Mouse (Mus musculus) olfactory bulb, adult 2 months (tissue): ENCODE data around the gene Gm10309. TPM values are rescaled to one million over a fixed set of nuclear protein-coding genes. Genes with fewer than 3 reads are reported as not detected.

Experiments
- H3K27ac ChIP-seq: fragments of 200-500 bp; 2 replicates; pipeline ENCODE4 v1.5.1; 2012; ENCODE audit warnings: low read depth, low read length; ENCODE audit not compliant: insufficient read depth
- H3K4me1 ChIP-seq: fragments of 200-500 bp; 2 replicates; pipeline ENCODE4 v1.6.1; 2012; ENCODE audit warnings: low read length; ENCODE audit not compliant: control insufficient read depth, insufficient read depth
- H3K4me3 ChIP-seq: fragments of 200-500 bp; 2 replicates; pipeline ENCODE4 v1.5.1; 2012; ENCODE audit warnings: mild to moderate bottlenecking, low read depth, low read length, moderate library complexity; ENCODE audit not compliant: insufficient read depth
- CTCF ChIP-seq: fragments of 200-500 bp; IDR thresholded peaks from 2 replicates; pipeline ENCODE4 v1.5.1; 2012; ENCODE audit warnings: low read depth, mild to moderate bottlenecking, low read length, moderate library complexity; ENCODE audit not compliant: insufficient read depth
- POLR2A ChIP-seq: fragments of 200-500 bp; IDR thresholded peaks from 2 replicates; pipeline ENCODE4 v1.6.1; 2012; ENCODE audit warnings: mild to moderate bottlenecking, low read depth, low read length, moderate library complexity; ENCODE audit not compliant: insufficient read depth
- WGBS: fragments of 180-500 bp; shearing (Covaris S2); methylation state at CpG from one replicate; pipeline ENCODE4 v1.1.7; 2018; 5-methylcytosine and 5-hydroxymethylcytosine counted together
- polyA plus RNA-seq: library from polyadenylated mRNA; stranded (reverse); fragments of >200 nt; gene quantifications from 2 replicates; pipeline ENCODE4 v1.2.4, GENCODE M21; 2012; ENCODE audit warnings: low replicate concordance; ENCODE audit not compliant: missing spikeins, insufficient read depth, insufficient read length

Gene Gm10309
- polyA plus RNA-seq, 1 experiment, result not detected

GRCm38 (mm10) chr17:86458302-86458980, 46.6 kb downstream of the Gm10309 start:
- no peak overlapping the region for H3K4me3 ChIP-seq
- WGBS, result 64% methylated on average over 11 of the region's 11 CpGs
- TF ChIP-seq CTCF (no peak), POLR2A (no peak)

GRCm38 (mm10) chr17:86456512-86456911, 48.5 kb downstream of the Gm10309 start:
- 61% methylated on average over 6 of the region's 6 CpGs for WGBS
- Histone ChIP-seq H3K4me1 (peaks cover 18% of the 10 kb centered on the region), H3K4me3 (no peak overlapping the region), H3K27ac (no peak overlapping the region)
- TF ChIP-seq CTCF (no peak), POLR2A (no peak)

More at GRCm38 (mm10) chr17:86458302-86458980, 46.6 kb downstream of the Gm10309 start:
- H3K27ac ChIP-seq, result 0 out of 2 replicates have a peak overlapping the region, but pooled peaks have one; percentile 15
- peaks cover 19% of the 10 kb centered on the region for H3K4me1 ChIP-seq

DNA sequence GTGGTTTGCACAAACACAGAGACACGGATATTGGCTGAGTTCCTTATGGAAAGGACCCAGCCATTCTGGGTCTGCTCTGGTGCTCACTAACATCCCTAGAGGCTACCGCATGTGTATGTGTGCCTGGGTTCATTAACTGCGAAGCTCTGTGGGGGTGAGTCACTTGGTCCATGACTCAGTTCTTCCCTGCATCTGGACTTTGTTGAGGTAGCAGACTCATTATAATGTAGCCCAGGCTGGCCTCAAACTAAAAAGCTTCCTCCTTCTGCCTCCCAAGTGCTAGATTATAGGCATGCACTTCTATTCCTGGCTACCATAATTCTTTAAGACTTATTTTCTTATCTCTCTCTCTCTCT, 50.7 kb downstream of the Gm10309 start:
- Histone ChIP-seq H3K4me3 (no peak overlapping the region), H3K4me1 (peaks cover 9% of the 10 kb centered on the region), H3K27ac (no peak overlapping the region)
- no peak for TF ChIP-seq POLR2A
- TF ChIP-seq CTCF, result no peak
- 65% methylated on average over 3 of the region's 3 CpGs for WGBS

GRCm38 (mm10) chr17:86453673-86454350, 51.2 kb downstream of the Gm10309 start:
- Histone ChIP-seq H3K4me1 (peaks cover 9% of the 10 kb centered on the region), H3K4me3 (no peak overlapping the region), H3K27ac (no peak overlapping the region)
- 89% methylated on average over 14 of the region's 14 CpGs for WGBS
- TF ChIP-seq POLR2A, result no peak
- TF ChIP-seq CTCF, result no peak

GRCm38 (mm10) chr17:86452934-86453333, 52.1 kb downstream of the Gm10309 start:
- no peak for TF ChIP-seq POLR2A
- no peak for TF ChIP-seq CTCF
- WGBS, result 93% methylated on average over 4 of the region's 4 CpGs
- Histone ChIP-seq H3K4me1 (peaks cover 9% of the 10 kb centered on the region), H3K4me3 (no peak overlapping the region), H3K27ac (no peak overlapping the region)

Other genes with a start within 250 kb of the Gm10309 start
- not detected in 2 replicates for gene Epas1, start 248.5 kb upstream of the Gm10309 start, polyA plus RNA-seq